Mouse (Mus musculus): ENCODE results near the gene Adcy9. TPM values are rescaled to one million over a fixed set of nuclear protein-coding genes. Genes with fewer than 3 reads are reported as not detected.

Adcy9 gene
- polyA plus RNA-seq, 1 experiment, result 2.8 TPM

DNA sequence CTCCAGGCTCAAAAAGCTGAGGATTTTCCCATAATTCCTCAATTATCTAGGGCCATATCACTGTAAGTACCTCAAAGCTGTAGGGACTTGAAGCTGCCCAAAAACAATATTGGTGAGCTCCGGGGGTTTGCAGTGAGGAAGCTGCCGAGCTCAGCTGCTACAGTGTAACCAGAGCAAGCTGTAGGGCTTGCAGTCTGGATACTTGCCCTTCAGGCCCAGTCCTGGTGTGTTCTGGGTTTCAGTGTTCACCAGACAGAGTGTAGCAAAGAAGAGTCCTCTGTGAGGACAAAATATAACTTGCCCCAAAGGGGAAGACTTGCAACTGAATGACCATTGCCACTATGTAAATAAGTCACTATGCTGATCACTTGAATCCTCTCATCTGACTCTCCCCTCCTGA lies 9.0 kb downstream of the Adcy9 start:
- H3K27ac ChIP-seq (ENCODE audit: insufficient read depth, low read length), result no peak overlapping the region
- no peaks in the 10 kb centered on the region for H3K4me1 ChIP-seq (ENCODE audit: control insufficient read depth, insufficient read depth, low read length)
- TF ChIP-seq POLR2A (IDR thresholded peaks at IDR 0.05; ENCODE audit: low read depth, low read length), result no peak
- no peak for TF ChIP-seq CTCF (IDR thresholded peaks at IDR 0.05; ENCODE audit: borderline replicate concordance, insufficient read depth, low read length)
- H3K4me3 ChIP-seq (ENCODE audit: insufficient read depth, low read length), result no peak overlapping the region

DNA sequence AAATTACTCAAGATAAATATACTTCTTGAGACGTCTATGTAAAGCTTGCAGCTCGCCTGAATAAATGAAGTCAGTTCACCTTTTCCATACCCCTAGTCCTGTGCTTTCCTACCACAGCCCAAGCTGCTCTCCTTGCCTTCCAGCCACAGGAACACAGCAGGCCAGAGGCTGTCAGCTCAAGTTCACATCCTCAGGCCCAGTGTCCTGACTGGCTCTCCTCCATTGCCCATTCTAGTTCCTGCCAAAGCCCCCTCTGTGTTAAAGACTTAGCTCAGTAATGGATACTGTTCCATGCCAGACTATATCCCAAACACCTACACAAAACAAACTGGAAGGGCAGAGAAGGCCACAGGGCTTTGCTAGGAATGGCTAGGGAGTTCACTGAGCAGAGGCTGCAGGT lies 12.8 kb downstream of the Adcy9 start:
- TF ChIP-seq POLR2A (IDR thresholded peaks at IDR 0.05; ENCODE audit: low read depth, low read length) (no peak), CTCF (IDR thresholded peaks at IDR 0.05; ENCODE audit: borderline replicate concordance, insufficient read depth, low read length) (no peak)
- H3K4me1 ChIP-seq (ENCODE audit: control insufficient read depth, insufficient read depth, low read length), result peaks cover 6% of the 10 kb centered on the region
- H3K4me3 ChIP-seq (ENCODE audit: insufficient read depth, low read length), result no peak overlapping the region
- no peak overlapping the region for H3K27ac ChIP-seq (ENCODE audit: insufficient read depth, low read length)

DNA sequence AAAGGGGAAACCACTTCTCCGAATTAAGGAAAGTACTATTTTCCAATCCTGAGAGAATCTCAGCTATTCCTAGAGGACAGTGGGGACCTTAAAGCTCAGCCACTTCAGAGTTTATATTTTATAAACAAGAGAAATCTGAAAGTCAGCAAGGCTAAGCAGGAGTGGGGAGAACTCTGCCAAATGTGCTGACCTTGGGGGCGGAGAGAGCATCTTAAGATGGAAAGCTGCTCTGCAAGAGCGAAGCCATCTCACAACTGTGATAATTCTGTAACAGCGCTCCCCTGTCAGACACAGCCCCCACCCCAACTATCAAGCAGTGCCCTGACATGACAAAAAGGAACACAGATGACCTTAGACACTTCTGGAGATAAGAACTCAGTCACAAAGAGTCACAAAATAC lies 13.6 kb downstream of the Adcy9 start:
- Histone ChIP-seq H3K4me1 (ENCODE audit: control insufficient read depth, insufficient read depth, low read length) (peaks cover 6% of the 10 kb centered on the region), H3K27ac (ENCODE audit: insufficient read depth, low read length) (no peak overlapping the region), H3K4me3 (ENCODE audit: insufficient read depth, low read length) (no peak overlapping the region)
- no peak for TF ChIP-seq POLR2A (IDR thresholded peaks at IDR 0.05; ENCODE audit: low read depth, low read length)
- TF ChIP-seq CTCF (IDR thresholded peaks at IDR 0.05; ENCODE audit: borderline replicate concordance, insufficient read depth, low read length), result no peak

DNA sequence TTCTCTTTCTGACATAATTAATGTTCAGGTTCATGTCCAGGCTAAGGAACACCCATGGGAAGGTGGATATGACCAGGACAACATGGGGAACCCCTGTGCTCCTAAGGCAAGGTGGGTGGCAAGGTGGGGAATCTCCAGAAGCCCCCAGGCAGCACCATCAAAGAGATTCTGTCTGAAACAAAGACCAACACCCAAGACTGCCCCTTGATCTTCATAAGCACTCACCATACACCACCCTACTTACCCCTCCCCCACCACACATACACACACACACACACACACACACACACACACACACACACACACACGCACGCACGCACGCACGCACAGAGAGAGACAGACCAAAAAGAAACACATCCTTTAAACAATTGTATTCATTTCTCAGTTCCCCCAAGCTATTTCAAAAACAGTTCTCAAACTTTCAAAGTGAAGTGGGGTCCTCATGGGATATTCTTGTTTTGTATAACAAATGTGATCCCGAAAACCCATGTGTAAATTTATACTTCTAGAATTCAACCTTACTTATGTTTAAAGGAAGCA lies 14.2 kb downstream of the Adcy9 start:
- peaks cover 6% of the 10 kb centered on the region for H3K4me1 ChIP-seq (ENCODE audit: control insufficient read depth, insufficient read depth, low read length)
- H3K4me3 ChIP-seq (ENCODE audit: insufficient read depth, low read length), result no peak overlapping the region
- TF ChIP-seq CTCF (IDR thresholded peaks at IDR 0.05; ENCODE audit: borderline replicate concordance, insufficient read depth, low read length) (no peak), POLR2A (IDR thresholded peaks at IDR 0.05; ENCODE audit: low read depth, low read length) (no peak)
- H3K27ac ChIP-seq (ENCODE audit: insufficient read depth, low read length), result no peak overlapping the region

DNA sequence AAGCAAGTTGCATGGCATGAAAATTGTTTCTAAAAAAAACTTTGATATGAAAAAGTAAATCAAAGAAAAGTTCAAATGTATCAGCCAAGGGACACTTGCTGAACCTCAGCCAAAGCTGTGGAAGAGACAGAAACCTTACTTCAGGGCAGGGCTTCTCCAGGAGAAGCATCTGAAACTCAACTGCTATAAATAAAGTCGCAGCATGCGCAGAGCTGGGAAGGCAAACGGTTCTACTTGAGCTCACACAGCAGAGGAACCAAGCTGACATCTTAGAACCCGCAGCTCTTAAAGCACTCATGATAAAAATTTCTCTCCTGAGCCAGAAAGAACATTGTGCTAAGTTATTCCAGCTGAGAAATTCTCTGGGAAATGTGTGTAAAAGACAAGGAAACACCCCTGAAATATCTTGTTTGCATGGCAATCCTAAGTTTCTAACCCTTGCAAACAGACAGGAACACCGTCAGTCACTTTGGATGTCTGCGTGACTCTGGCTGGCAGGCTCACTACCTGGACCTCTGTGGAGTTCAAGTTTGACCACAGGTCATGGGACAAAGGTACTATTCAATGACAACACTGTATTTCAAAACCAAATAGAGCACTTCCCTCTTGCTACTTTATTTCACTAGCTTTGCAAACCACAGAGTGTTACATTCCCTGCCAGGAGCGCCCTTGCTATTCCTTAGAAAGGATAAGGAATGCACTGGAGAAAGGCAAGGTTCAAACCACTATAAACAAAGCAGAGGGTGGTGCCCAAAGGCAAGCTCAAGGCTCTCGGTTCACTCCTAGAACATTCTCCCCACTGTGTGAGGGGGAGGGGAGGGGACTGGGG lies 15.2 kb downstream of the Adcy9 start:
- TF ChIP-seq POLR2A (IDR thresholded peaks at IDR 0.05; ENCODE audit: low read depth, low read length) (no peak), CTCF (IDR thresholded peaks at IDR 0.05; ENCODE audit: borderline replicate concordance, insufficient read depth, low read length) (no peak)
- Histone ChIP-seq H3K4me3 (ENCODE audit: insufficient read depth, low read length) (no peak overlapping the region), H3K27ac (ENCODE audit: insufficient read depth, low read length) (no peak overlapping the region; the same call in 1 of the 2 replicates), H3K4me1 (ENCODE audit: control insufficient read depth, insufficient read depth, low read length) (peaks cover 6% of the 10 kb centered on the region)

DNA sequence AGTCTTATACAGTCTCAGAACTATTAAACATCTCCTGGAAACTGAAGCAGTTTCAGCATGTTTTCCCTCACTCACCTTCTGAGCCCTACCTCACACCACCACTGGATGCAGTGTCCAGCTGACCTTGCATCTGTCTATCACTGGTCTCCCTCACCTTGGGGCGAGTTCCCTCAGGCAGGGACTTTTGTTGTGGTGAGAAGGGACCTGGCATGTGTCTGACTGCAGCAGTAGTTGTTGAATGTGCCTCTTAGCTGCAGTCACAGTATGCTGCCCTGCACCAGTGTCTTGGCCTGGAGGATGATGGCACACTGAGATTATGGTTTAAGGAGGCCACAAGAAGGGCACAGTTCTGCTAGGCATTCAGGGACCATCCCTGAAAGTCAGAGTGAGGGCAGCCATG lies 19.2 kb downstream of the Adcy9 start:
- TF ChIP-seq CTCF (IDR thresholded peaks at IDR 0.05; ENCODE audit: borderline replicate concordance, insufficient read depth, low read length), result no peak
- no peak for TF ChIP-seq POLR2A (IDR thresholded peaks at IDR 0.05; ENCODE audit: low read depth, low read length)
- no peak overlapping the region for H3K4me3 ChIP-seq (ENCODE audit: insufficient read depth, low read length)
- peaks cover 6% of the 10 kb centered on the region for H3K4me1 ChIP-seq (ENCODE audit: control insufficient read depth, insufficient read depth, low read length)
- no peak overlapping the region for H3K27ac ChIP-seq (ENCODE audit: insufficient read depth, low read length)

DNA sequence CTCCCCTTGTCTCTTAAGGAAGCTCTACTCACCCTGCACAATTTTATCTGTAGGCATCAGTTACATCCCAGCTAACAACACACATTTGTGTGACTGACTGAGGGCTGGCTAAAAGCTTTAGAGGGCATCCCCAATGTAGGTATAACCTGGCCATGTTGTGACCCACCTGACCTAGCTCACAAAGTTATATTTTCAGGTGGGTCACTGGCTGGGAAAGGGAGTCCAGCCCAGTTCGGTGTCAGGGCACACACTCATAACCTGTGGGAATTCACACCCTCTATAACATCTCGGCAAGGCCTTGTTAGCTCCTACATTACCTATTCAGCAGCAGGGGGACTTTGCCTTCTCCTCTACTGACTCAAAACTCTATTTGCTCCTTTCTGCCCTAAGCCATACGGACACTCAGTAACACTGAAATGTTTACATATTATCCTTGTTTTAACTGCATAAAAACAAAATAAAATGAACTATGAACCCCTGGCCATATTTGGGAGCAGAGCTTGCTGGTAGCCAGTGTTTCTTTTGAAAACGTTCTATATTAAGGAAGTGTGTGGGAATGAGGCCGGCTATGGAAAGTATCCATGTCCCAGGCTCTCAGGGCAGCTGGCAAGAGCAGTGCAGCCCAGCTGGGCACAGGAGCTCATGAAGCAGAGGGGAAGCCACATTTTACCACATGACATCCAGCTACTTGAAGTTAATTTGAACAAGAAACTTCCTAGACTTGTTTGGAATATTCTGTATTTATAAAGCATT lies 20.7 kb downstream of the Adcy9 start:
- peaks cover 4% of the 10 kb centered on the region for H3K4me1 ChIP-seq (ENCODE audit: control insufficient read depth, insufficient read depth, low read length)

DNA sequence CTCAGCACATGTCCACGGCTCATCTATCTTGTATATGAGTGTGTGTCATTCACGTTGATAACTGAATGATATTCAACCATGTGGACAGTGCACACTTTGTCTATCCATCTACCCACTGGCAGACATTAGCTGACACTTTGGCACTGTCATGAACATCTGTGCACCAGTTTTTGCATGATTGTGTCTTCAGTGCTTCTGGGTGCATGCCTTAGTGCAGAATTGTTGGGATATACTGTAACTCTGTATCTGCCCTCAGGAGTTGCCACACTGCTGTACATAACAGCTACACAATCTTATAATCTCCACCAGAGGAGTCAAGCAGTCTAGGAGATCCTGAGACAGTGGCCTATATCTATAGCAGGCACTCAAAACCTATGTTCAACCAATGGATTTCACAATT lies 21.5 kb downstream of the Adcy9 start:
- no peak overlapping the region for H3K4me3 ChIP-seq (ENCODE audit: insufficient read depth, low read length)
- TF ChIP-seq CTCF (IDR thresholded peaks at IDR 0.05; ENCODE audit: borderline replicate concordance, insufficient read depth, low read length), result no peak
- H3K4me1 ChIP-seq (ENCODE audit: control insufficient read depth, insufficient read depth, low read length), result no peaks in the 10 kb centered on the region
- H3K27ac ChIP-seq (ENCODE audit: insufficient read depth, low read length), result no peak overlapping the region

More for the DNA sequence above, 20.7 kb downstream of the Adcy9 start:
- H3K4me3 ChIP-seq (ENCODE audit: insufficient read depth, low read length), result no peak overlapping the region
- TF ChIP-seq POLR2A (IDR thresholded peaks at IDR 0.05; ENCODE audit: low read depth, low read length) (no peak), CTCF (IDR thresholded peaks at IDR 0.05; ENCODE audit: borderline replicate concordance, insufficient read depth, low read length) (no peak)
- H3K27ac ChIP-seq (ENCODE audit: insufficient read depth, low read length), result no peak overlapping the region

DNA sequence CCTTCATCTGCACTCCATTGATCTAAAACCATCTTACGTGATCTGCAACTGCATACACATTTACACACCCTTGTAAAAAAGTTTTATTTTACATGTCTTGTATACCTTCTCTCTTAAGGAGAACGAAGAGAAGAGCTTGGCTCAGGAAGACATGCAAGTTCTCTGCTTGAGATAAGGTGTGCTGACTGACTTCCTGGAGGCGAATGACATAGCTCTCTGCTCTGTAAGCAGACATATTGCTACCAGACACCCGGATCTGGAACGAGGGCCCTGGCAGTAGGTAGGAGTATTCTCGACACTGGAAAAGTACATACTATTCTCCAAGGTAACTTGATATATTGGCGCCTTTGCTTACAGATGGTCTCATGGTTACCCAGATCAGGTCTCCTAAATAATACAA lies 22.7 kb downstream of the Adcy9 start:
- no peak for TF ChIP-seq CTCF (IDR thresholded peaks at IDR 0.05; ENCODE audit: borderline replicate concordance, insufficient read depth, low read length)
- no peak for TF ChIP-seq POLR2A (IDR thresholded peaks at IDR 0.05; ENCODE audit: low read depth, low read length)
- Histone ChIP-seq H3K4me1 (ENCODE audit: control insufficient read depth, insufficient read depth, low read length) (no peaks in the 10 kb centered on the region), H3K4me3 (ENCODE audit: insufficient read depth, low read length) (no peak overlapping the region), H3K27ac (ENCODE audit: insufficient read depth, low read length) (no peak overlapping the region)

Data from embryonic fibroblast, embryonic 13.5 days (primary cell).